Mouse (Mus musculus) midbrain, embryonic 14.5 days (tissue): ENCODE results near the gene Gm11060. TPM values are rescaled to one million over a fixed set of nuclear protein-coding genes. Genes with fewer than 3 reads are reported as not detected.

Source experiments
- ATAC-seq: fragments of 200-750 bp; cut with Nextera tagmentation; 2 replicates; pipeline ENCODE4 v1.8.0; 2017; ENCODE audit warnings: moderate number of reproducible peaks, moderate library complexity; ENCODE audit not compliant: low FRiP score, low TSS enrichment
- DNase-seq: peaks from one replicate; pipeline ENCODE4 v3.0.0-alpha.2; 2015
- H3K27ac ChIP-seq: fragments of 300-500 bp; sonication (generic); replicated peaks from 2 replicates; pipeline ENCODE4 v1.5.1; 2014; ENCODE audit warnings: mild to moderate bottlenecking, low read depth, low read length, moderate library complexity
- H3K27me3 ChIP-seq: fragments of 300-500 bp; sonication (generic); 2 replicates; pipeline ENCODE4 v1.6.1; 2014; ENCODE audit warnings: low read length, control low read depth, mixed read lengths; ENCODE audit not compliant: control insufficient read depth, insufficient read depth
- H3K36me3 ChIP-seq: fragments of 300-500 bp; sonication (generic); 2 replicates; pipeline ENCODE4 v1.6.1; 2014; ENCODE audit warnings: low read length, control low read depth; ENCODE audit not compliant: control insufficient read depth, insufficient read depth
- H3K4me1 ChIP-seq: fragments of 300-500 bp; sonication (generic); 2 replicates; pipeline ENCODE4 v1.6.1; 2014; ENCODE audit warnings: mild to moderate bottlenecking, antibody characterized with exemption, low read length, control low read depth; ENCODE audit not compliant: control insufficient read depth, insufficient read depth
- H3K4me2 ChIP-seq: fragments of 300-500 bp; sonication (generic); 2 replicates; pipeline ENCODE4 v1.6.1; 2014; ENCODE audit warnings: mild to moderate bottlenecking, low read length, moderate library complexity
- H3K4me3 ChIP-seq: fragments of 300-500 bp; sonication (generic); replicated peaks from 2 replicates; pipeline ENCODE4 v1.5.1; 2014; ENCODE audit warnings: low read depth, low read length
- H3K9ac ChIP-seq: fragments of 300-500 bp; sonication (generic); replicated peaks from 2 replicates; pipeline ENCODE4 v1.6.1; 2014; ENCODE audit warnings: mild to moderate bottlenecking, low read length, moderate library complexity
- H3K9me3 ChIP-seq: fragments of 300-500 bp; sonication (generic); 2 replicates; pipeline ENCODE4 v1.6.1; 2016; ENCODE audit warnings: low read length, control low read depth, mixed read lengths; ENCODE audit not compliant: control insufficient read depth
- WGBS: fragments of 180-500 bp; shearing (Covaris S2); extraction: QIAGEN DNeasy Blood & Tissue Kit; methylation state at CpG from one replicate; pipeline ENCODE4 v1.1.7; 2014; 5-methylcytosine and 5-hydroxymethylcytosine counted together
- polyA plus RNA-seq: library from polyadenylated mRNA; unstranded; fragments of >200 nt; fragmentation: Nextera tagmentation; extraction: Ambion mirVana; gene quantifications from 2 replicates; pipeline ENCODE4 v1.2.1, GENCODE M21; 2014

Gm11060 gene
- polyA plus RNA-seq, 1 experiment from 2014 or later: not detected

DNA sequence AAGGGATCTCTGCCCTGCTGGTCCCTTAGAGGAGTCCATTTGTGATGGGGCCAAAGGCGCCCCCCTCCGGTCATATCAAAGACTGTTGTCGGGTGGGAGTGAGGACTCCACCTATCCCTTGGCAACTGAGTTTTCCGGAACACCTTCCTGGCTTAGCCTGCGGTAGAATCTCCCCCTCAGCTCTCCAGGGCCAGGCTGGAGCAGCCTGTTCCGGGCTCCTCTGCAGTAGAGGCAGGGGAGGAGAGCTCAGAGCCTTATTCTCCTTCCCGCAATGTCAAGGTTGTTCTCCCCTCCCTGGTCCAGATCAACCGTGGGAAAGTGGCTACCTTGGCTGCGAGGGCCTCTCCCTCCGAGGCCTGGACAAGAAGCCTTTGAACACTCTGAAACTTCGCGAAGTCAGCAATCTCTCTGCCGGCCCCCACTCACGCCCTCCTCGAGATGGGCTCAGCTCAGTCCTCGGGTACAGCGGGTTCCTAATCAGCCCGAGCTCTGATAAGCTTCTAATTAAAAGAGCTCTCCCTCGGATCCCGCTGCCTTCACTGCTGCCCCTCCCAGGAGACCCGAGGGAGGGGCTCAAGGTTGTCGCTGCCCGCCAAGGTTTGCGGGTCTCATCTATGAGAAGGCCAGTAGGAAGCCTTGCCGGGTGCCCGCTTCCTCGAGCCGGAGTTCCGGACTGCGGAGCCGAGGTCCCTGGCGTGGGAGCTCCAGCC, 38.7 kb downstream of the Gm11060 start:
- under 1% methylated on average over 32 of the region's 32 CpGs for WGBS
- H3K4me1 ChIP-seq: no peaks in the 10 kb centered on the region
- no peak for ATAC-seq
- no peaks in the 10 kb centered on the region for H3K36me3 ChIP-seq
- DNase-seq: no peak
- no peak overlapping the region for H3K4me3 ChIP-seq
- no peaks in the 10 kb centered on the region for H3K9me3 ChIP-seq
- no peak overlapping the region for H3K27ac ChIP-seq
- H3K4me2 ChIP-seq: no peak overlapping the region
- H3K27me3 ChIP-seq: peaks cover 98% of the 10 kb centered on the region
- H3K9ac ChIP-seq: no peak overlapping the region

DNA sequence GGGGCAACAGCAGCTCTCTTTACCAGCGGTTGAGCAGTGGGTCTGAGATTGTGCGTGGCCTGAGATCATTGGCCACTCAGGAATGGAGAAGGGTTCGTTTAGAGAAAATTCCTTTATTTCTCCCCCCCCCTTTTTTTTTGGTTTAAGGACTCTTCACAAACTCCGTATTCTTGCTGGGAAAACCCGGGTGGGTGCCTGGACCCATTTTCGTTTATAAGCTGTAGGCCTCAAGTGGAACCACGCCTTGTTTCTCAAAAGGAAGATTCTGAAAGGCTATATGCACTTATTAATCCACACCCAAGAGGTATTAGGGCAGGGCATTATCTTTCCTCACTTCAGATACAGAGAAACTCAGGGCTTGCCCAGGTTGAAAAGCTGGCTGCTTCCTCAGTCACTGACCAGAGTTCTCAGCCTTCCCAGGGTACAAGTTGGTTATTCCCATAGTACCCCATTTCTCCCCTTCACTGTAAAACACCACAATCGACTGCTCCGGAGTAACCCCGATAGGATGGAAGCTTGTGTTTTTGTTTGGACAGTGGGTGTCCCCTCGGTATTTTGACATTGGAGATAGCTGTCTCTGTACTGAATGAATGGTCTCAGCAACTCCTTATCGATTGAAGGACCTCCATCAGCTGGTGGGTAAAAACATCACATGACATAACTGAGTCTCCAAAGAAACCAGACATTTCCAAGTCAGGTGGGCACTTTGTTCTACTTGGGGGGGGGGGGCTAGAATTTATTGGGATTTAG, 39.4 kb downstream of the Gm11060 start:
- no peak for ATAC-seq
- H3K4me1 ChIP-seq: no peaks in the 10 kb centered on the region
- DNase-seq: no peak
- 5% methylated on average over 12 of the region's 12 CpGs for WGBS
- H3K9ac ChIP-seq: no peak overlapping the region
- H3K9me3 ChIP-seq: no peaks in the 10 kb centered on the region
- H3K4me3 ChIP-seq: no peak overlapping the region
- H3K36me3 ChIP-seq: no peaks in the 10 kb centered on the region
- no peak overlapping the region for H3K4me2 ChIP-seq
- no peak overlapping the region for H3K27ac ChIP-seq
- peaks cover 96% of the 10 kb centered on the region for H3K27me3 ChIP-seq

DNA sequence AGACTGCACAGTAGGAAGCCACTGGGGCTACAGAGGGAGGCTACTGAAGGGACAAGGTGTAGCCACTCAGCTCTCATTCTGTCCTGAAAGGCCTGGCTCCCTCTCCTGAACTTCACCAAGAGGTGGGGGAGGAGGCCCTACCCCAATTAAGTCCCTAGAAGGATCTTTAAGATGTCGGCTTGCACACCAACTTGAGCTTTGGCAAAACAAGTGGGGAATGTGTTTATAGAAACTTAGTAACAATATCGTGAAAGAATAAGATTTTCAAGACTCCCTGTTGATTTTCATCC, 39.9 kb downstream of the Gm11060 start:
- Histone ChIP-seq H3K27me3 (peaks cover 96% of the 10 kb centered on the region), H3K4me2 (no peak overlapping the region), H3K4me1 (no peaks in the 10 kb centered on the region), H3K4me3 (no peak overlapping the region), H3K9ac (no peak overlapping the region), H3K36me3 (no peaks in the 10 kb centered on the region), H3K27ac (no peak overlapping the region), H3K9me3 (no peaks in the 10 kb centered on the region)
- WGBS: 5% methylated on average over 2 of the region's 2 CpGs
- no peak for ATAC-seq
- DNase-seq: no peak

- H3K27me3 ChIP-seq: peaks cover 96% of the 10 kb centered on the region
- no peak overlapping the region for H3K9ac ChIP-seq
- H3K36me3 ChIP-seq: no peaks in the 10 kb centered on the region
- H3K4me3 ChIP-seq: no peak overlapping the region
- DNase-seq: no peak
- ATAC-seq: no peak
- H3K27ac ChIP-seq: no peak overlapping the region
- H3K9me3 ChIP-seq: no peaks in the 10 kb centered on the region
- WGBS: 1% methylated on average over 17 of the region's 17 CpGs
- H3K4me1 ChIP-seq: no peaks in the 10 kb centered on the region
- no peak overlapping the region for H3K4me2 ChIP-seq
Observed at GRCm38 (mm10) chr2:105132300-105132699, 40.5 kb downstream of the Gm11060 start.

GRCm38 (mm10) chr2:105132933-105133795, 41.3 kb downstream of the Gm11060 start:
- H3K36me3 ChIP-seq: no peaks in the 10 kb centered on the region
- ATAC-seq (no peak), DNase-seq (no peak)
- no peaks in the 10 kb centered on the region for H3K4me1 ChIP-seq
- H3K9ac ChIP-seq: no peak overlapping the region
- no peaks in the 10 kb centered on the region for H3K9me3 ChIP-seq
- H3K27me3 ChIP-seq: peaks cover 96% of the 10 kb centered on the region
- H3K27ac ChIP-seq: no peak overlapping the region
- no peak overlapping the region for H3K4me3 ChIP-seq
- 1% methylated on average over 43 of the region's 43 CpGs for WGBS
- no peak overlapping the region for H3K4me2 ChIP-seq

DNA sequence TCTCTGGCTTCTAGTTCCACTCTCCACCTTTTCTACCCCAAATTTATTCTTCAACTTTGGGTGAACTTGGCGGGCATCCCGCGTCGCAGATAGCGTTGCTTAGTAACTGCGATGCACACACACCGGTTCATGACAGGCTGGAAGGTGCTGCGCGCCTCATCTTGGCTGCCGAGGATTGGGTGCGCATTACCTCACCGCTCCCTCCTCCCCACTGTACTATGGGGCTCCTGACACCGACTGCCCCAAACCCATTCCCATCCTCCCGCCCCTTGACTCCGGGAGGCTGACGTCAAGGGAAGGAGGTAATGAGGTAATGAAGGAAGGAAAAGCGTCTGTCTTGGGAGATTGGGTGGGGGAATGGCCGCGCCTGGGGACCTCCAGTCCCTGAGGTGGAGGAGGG, 42.5 kb downstream of the Gm11060 start:
- Histone ChIP-seq H3K36me3 (no peaks in the 10 kb centered on the region), H3K27ac (no peak overlapping the region), H3K9me3 (no peaks in the 10 kb centered on the region), H3K9ac (no peak overlapping the region), H3K4me1 (no peaks in the 10 kb centered on the region), H3K27me3 (peaks cover 97% of the 10 kb centered on the region), H3K4me3 (no peak overlapping the region), H3K4me2 (no peak overlapping the region)
- ATAC-seq (no peak), DNase-seq (peak; percentile 50)
- WGBS: under 1% methylated on average over 19 of the region's 19 CpGs

DNA sequence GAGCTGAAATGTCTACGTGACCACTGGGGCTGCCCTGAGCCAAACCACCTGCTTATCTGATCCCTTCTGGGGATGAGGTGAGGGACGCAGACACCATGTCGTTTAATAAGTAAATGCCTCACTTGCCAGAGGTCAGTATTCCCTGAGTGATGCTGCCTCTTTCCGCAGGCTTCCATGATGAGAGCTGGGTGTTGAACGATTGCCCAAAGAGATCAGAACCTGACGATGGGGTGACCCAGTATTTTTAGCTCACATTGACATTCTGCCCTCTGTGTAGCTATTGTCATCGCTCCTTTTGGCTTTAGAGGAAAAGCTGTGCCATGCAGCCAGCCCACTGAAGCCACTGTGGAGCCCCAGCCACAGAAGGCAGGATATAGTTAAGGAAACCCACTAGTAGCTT, 47.7 kb downstream of the Gm11060 start:
- Histone ChIP-seq H3K9me3 (no peaks in the 10 kb centered on the region), H3K4me3 (no peak overlapping the region), H3K9ac (no peak overlapping the region), H3K27me3 (peaks cover 54% of the 10 kb centered on the region), H3K4me1 (no peaks in the 10 kb centered on the region), H3K4me2 (no peak overlapping the region), H3K27ac (no peak overlapping the region), H3K36me3 (no peaks in the 10 kb centered on the region)
- no peak for ATAC-seq
- DNase-seq: no peak
- WGBS: 84% methylated on average over 7 of the region's 7 CpGs

DNA sequence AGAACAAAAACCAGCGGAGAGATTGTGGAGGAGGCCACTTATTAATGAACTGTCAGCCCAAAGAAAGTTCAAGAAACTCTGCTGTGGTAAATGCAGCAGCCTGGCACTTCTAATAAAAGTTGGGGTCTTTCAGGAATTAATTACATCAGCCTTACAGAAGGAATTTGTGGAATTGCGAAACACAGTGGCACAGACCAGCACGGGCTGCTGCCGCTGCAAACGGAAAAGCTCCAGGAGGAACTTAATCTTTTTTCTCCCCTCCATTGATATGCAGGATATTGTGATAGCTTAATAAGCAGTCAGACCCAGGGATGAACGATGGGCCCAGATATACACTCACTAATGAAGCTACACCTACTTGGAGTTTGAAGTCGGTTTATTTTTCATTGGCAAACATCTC, 49.6 kb downstream of the Gm11060 start:
- 49% methylated on average over 7 of the region's 7 CpGs for WGBS
- no peaks in the 10 kb centered on the region for H3K9me3 ChIP-seq

More for the DNA sequence above, 49.6 kb downstream of the Gm11060 start:
- Histone ChIP-seq H3K27me3 (peaks cover 37% of the 10 kb centered on the region), H3K4me2 (no peak overlapping the region), H3K36me3 (no peaks in the 10 kb centered on the region), H3K4me1 (no peaks in the 10 kb centered on the region), H3K9ac (no peak overlapping the region), H3K27ac (no peak overlapping the region), H3K4me3 (no peak overlapping the region)
- DNase-seq (no peak), ATAC-seq (no peak)
